Mouse (Mus musculus): Measurements from ENCODE around the gene Gm3099. TPM values are rescaled to one million over a fixed set of nuclear protein-coding genes. Genes with fewer than 3 reads are reported as not detected.
"Not testable (repeated sequence)": the region's sequence is repeated elsewhere in the genome, so short reads cannot be mapped to it uniquely, and the experiment has no call there.

Gm3099 gene
- not detected in 2 replicates for polyA plus RNA-seq (2012; rRNA removed)

DNA sequence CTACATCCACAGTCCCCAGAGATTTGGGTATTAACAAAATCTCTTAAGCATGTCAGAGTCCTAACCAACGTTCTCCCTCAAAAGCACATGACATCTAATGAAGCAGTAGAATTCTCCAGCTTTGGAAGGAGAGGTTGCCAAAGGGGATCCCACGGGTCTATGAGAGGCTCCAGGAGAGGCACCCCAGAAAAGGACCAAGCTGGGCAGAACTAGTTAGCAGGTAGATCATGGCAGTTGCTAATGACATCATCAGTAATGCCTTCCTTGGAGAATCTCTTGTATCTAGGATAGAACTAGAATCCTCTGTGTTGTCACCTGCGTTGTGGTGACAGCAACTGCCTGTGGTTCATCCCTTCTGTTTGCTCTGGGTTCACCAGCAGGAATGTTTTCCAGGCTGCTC, at the start of gene Gm3099:
Gm3099 (plus strand) TSS at position 301 of the 400 bp plus-strand sequence.
- 39% methylated on average over 2 of the region's 3 CpGs for WGBS

DNA sequence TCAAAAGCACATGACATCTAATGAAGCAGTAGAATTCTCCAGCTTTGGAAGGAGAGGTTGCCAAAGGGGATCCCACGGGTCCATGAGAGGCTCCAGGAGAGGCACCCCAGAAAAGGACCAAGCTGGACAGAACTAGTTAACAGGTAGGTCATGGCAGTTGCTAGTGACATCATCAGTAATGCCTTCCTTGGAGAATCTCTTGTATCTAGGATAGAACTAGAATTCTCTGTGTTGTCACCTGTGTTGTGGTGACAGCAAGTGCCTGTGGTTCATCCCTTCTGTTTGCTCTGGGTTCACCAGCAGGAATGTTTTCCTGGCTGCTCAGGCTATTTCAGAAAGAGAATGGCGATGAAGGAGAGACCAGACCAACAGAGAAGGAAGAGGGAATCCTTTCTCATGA, 34.9 kb upstream of the Gm3099 start, which contains the start of gene Gm3095:
Gm3095 (plus strand) TSS at position 301 of the 400 bp plus-strand sequence.
- not testable (repeated sequence) for DNase-seq; H3K27me3 ChIP-seq (ENCODE audit: control insufficient read depth, insufficient read depth, low read length); H3K4me1 ChIP-seq (ENCODE audit: control insufficient read depth, insufficient read depth, low read length); H3K4me3 ChIP-seq (replicated peaks; ENCODE audit: insufficient read depth, low read depth, low read length); H3K27ac ChIP-seq (ENCODE audit: insufficient read depth, low read length)
- WGBS, result no CpG with 5 or more reads among the region's 2 CpGs

More for the DNA sequence above, at the start of gene Gm3099:
- H3K27ac ChIP-seq (ENCODE audit: insufficient read depth, low read length); H3K4me1 ChIP-seq (ENCODE audit: control insufficient read depth, insufficient read depth, low read length); DNase-seq; H3K27me3 ChIP-seq (ENCODE audit: control insufficient read depth, insufficient read depth, low read length); H3K4me3 ChIP-seq (replicated peaks; ENCODE audit: insufficient read depth, low read depth, low read length): not testable (repeated sequence)

DNA sequence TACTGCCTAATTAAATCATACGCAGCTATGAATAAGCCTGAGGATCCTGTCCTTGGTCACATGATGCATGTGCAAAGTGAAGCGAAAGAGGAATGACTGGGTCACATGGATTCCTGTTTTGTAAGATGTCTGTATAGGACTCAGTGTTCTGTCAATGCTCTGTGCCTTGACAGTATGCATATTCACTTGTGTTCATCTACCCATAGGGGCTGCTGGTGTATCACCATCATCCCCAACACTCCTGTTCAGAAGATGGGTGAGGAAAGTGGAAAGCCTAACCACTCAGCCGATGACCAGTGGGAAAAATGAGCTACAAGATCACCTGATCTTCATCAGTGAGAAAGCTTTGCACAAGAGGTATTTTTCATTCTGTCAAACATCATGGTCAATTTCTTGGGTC, 25.4 kb downstream of the Gm3099 start, which contains the start of gene Gm5796:
Gm5796 (plus strand) TSS at position 301 of the 400 bp plus-strand sequence.
- not testable (repeated sequence) for DNase-seq; H3K4me3 ChIP-seq (replicated peaks; ENCODE audit: insufficient read depth, low read depth, low read length); H3K27ac ChIP-seq (ENCODE audit: insufficient read depth, low read length); H3K4me1 ChIP-seq (ENCODE audit: control insufficient read depth, insufficient read depth, low read length); H3K27me3 ChIP-seq (ENCODE audit: control insufficient read depth, insufficient read depth, low read length)
- 78% methylated on average over 1 of the region's 3 CpGs for WGBS

Other genes with a start within 250 kb of the Gm3099 start
- 0.87 and 1.2 TPM in 2 replicates for gene Gm3002, start 188.3 kb upstream of the Gm3099 start, polyA plus RNA-seq (2012; rRNA removed)
- not detected in 2 replicates for gene Gm3033, start 152.1 kb upstream of the Gm3099 start, polyA plus RNA-seq (2012; rRNA removed)
- gene Gm2916, start 114.2 kb upstream of the Gm3099 start, polyA plus RNA-seq (2012; rRNA removed), result 0.21 TPM in 1 of 2 replicates, not detected in the other
- 0.24 TPM in 1 of 2 replicates, not detected in the other for gene Gm3029, start 66.6 kb upstream of the Gm3099 start, polyA plus RNA-seq (2012; rRNA removed)
- gene Gm3095, start 34.8 kb upstream of the Gm3099 start, polyA plus RNA-seq (2012; rRNA removed), result 0.26 and 0.51 TPM in 2 replicates
- 0.49 and 0.74 TPM in 2 replicates for gene Gm5796, start 25.5 kb downstream of the Gm3099 start, polyA plus RNA-seq (2012; rRNA removed)
- gene Gm3115, start 85.7 kb downstream of the Gm3099 start, polyA plus RNA-seq (2012; rRNA removed), result not detected in 2 replicates
- gene Gm8108, start 112.1 kb downstream of the Gm3099 start, polyA plus RNA-seq (2012; rRNA removed), result 0.90 and 1.1 TPM in 2 replicates
- not detected in 2 replicates for gene Gm3127, start 166.6 kb downstream of the Gm3099 start, polyA plus RNA-seq (2012; rRNA removed)
- 0.54 and 0.72 TPM in 2 replicates for gene Gm2974, start 184.2 kb downstream of the Gm3099 start, polyA plus RNA-seq (2012; rRNA removed)

Data from cerebellum, adult 2 months (tissue).